Mouse (Mus musculus) c-Kit-positive CD71-negative TER-119-negative erythroid progenitor cells, embryonic 14.5 days (primary cell): Measurements from ENCODE around the gene Ifrd1.

Source experiments
- DNase-seq: peaks from one replicate; pipeline ENCODE4 v3.0.0-alpha.2; 2013; ENCODE audit warnings: low read depth

Gene Ifrd1

GRCm38 (mm10) chr12:40243241-40243640, 5.1 kb downstream of the Ifrd1 start:
- DNase-seq = no peak

GRCm38 (mm10) chr12:40239161-40239560, 9.1 kb downstream of the Ifrd1 start:
- no peak for DNase-seq

- no peak for DNase-seq
These were observed 16.1 kb downstream of the Ifrd1 start for GRCm38 (mm10) chr12:40232231-40232630.

- no peak for DNase-seq
These were observed 16.7 kb downstream of the Ifrd1 start for GRCm38 (mm10) chr12:40231632-40232031.

- no peak for DNase-seq
These were observed 24.0 kb downstream of the Ifrd1 start for GRCm38 (mm10) chr12:40224171-40224880.

GRCm38 (mm10) chr12:40223676-40224075, 24.6 kb downstream of the Ifrd1 start:
- DNase-seq = no peak

- peak; percentile 96 for DNase-seq
These were observed 25.2 kb downstream of the Ifrd1 start for GRCm38 (mm10) chr12:40223082-40223619.

- peak; percentile 78 for DNase-seq
These were observed 25.8 kb downstream of the Ifrd1 start for GRCm38 (mm10) chr12:40222251-40223081.

- no peak for DNase-seq
These were observed 26.7 kb downstream of the Ifrd1 start for GRCm38 (mm10) chr12:40221611-40222010.

GRCm38 (mm10) chr12:40220896-40221295, 27.4 kb downstream of the Ifrd1 start:
- DNase-seq = no peak

GRCm38 (mm10) chr12:40220001-40220570, 28.2 kb downstream of the Ifrd1 start:
- no peak for DNase-seq

- no peak for DNase-seq
These were observed 29.8 kb downstream of the Ifrd1 start for GRCm38 (mm10) chr12:40218430-40218945.

GRCm38 (mm10) chr12:40217776-40218175, 30.5 kb downstream of the Ifrd1 start:
- DNase-seq = no peak

GRCm38 (mm10) chr12:40214888-40215876, 33.1 kb downstream of the Ifrd1 start:
- no peak for DNase-seq

- no peak for DNase-seq
These were observed 39.3 kb downstream of the Ifrd1 start for GRCm38 (mm10) chr12:40209049-40209448.

- DNase-seq = no peak
These were observed 40.4 kb downstream of the Ifrd1 start for GRCm38 (mm10) chr12:40207909-40208308.

- DNase-seq = no peak
These were observed 45.9 kb downstream of the Ifrd1 start for GRCm38 (mm10) chr12:40202161-40203035.

- DNase-seq = no peak
These were observed 47.6 kb downstream of the Ifrd1 start for GRCm38 (mm10) chr12:40200484-40201235.

- peak; percentile 48 for DNase-seq
These were observed 48.4 kb downstream of the Ifrd1 start for GRCm38 (mm10) chr12:40199795-40200402.
